Mouse (Mus musculus) adipocyte (in vitro differentiated cells): ENCODE data around the gene Txnrd1.

Experiments used
- DNase-seq: peaks from one replicate; pipeline ENCODE4 v3.0.0-alpha.2; 2016; ENCODE audit warnings: low spot score

The Txnrd1 gene

DNA sequence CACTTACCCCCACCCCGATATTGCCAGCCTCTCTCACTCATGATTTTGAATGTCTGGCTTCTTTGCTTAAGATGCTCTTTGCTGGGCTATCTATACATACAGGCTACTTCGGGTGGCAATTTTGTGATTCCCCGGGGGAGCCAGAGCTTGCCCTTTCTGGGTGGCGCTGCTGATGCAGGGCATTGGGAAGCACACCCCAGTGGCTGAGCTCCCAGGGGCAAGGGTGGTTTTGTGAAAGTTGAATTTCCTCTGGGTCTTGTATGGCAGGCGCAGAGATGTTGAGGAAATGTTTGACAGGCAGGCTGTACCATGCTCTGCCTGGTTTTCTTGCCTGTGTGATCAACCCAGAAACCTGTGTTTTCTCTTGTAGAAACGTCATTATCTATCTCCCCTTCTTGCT lies 15.1 kb upstream of the Txnrd1 start:
- DNase-seq: no peak

DNA sequence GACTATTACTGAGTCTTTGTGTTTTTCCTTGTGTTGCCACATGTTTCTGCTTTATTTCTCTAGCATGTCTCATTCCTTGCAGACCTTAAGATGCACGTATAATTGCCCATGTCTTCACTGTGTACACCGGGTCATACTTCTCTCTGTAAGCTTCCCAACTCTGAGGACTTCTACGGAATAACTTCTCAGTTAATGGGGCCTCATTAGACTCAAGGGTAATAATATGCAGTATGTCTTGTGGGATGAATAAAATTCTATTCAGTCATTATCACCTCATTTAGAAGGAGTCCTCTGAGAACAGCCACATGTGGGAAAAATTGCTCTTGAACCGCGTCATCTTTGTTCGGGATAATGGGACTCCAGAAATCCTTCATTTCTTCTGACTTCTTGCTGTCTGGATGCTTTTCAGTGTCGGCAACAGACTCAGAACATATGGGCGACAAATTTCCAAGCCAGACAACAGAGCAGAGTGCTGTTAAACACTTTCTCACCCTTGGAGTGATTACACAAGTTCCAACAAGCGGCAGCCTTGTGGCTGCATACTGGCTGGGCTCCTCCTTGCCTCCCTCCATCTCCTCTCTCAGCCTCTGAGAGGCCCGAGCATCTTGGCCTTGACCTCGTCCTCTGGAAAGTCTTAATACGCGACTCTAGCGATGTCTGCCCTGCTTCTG lies 10.5 kb upstream of the Txnrd1 start:
- no peak for DNase-seq

DNA sequence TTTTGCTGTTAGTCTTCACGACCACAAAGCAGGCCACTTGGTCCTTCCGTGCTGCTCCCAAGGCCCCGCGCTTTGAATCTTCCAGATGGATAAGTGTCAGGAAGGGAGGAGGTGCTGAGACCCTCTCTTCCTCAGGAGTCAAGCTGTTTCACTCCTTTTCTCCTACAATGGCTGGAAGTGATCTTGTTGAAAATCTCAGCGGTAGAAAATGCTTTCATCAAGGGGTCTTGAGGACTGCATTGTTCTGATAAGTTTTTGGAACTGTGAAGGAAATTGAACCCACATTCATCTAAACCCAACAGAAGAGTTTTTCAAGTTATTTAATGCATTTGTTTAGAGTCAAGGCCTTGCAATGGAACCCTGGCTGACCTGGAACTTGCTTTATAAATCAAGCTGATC lies 10.0 kb upstream of the Txnrd1 start:
- DNase-seq: no peak

DNA sequence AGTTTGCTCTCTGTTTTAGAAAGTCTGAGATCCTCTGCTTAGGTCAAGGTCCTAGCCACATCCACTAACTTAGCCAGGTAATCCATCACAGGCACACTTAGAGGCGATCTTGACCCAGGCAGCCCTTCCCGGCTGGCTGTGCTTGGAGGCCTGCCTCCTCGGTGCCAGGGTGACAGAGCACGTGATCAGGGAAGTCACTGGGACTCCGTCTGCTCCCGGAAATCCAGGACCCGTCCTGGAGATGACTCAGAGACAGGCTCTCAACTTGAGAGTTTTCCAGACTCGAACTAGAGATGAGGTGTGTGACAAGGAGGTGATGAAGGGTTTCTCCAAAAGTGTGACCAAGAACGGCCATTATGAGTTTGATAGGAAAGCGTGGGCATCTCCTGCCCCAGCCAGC lies 9.2 kb upstream of the Txnrd1 start:
- no peak for DNase-seq

DNA sequence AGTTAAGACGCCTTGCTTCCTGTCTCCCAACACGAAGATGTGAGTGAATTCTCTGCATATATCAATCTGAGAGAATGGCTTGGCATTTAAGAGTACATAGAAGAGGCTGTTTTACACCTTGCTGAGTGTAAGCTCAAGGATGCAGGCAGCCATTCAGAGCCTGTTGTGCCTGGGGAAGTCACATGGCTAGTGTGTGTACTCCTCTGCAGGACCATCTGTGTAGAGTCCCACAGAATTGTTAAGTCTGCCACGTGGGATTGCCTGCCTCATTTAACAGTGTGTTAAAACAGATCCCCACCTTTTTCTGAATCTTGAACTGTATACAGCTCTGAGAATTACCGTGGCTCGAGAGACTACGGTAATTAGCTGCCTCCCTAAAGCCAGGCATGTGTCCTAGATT lies 7.2 kb upstream of the Txnrd1 start:
- DNase-seq: no peak

DNA sequence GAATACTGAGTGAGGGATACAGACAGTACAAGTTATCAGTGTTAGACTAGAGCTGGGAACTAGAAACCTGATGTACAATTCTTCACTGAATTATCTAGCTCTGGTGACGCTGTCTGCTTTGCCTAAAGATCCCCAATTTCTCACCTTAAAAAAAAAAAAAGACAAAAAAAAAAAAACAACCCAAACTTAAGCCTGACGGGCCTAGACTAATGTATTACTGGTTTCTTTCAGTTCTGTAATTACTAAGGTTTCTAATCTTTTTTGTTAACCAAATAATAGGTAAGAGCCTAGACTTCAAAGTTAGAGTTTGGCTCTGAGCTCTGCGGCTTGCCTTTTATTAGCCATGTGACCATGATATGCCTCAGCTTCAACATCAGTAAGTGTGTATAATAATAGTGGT lies 2.1 kb downstream of the Txnrd1 start:
- DNase-seq: no peak

DNA sequence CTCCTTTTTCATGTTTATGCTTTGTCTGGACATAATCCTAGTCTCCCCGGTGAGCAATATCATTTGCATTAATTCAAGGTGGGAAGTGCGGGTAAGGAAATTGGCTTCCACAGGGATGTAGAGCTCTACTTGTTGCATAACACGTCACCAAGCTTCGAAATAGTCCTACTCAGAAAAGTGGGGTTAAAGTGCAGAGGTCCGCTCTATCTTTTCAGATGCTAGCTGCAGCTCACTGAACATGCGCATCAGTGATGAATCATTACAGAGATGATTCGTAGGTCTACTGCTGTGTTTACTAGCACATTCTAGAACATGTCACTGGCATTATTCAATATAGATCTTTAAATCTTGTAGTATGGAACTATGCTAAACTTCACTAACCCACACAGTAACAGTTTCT lies 4.6 kb downstream of the Txnrd1 start:
- DNase-seq: no peak

DNA sequence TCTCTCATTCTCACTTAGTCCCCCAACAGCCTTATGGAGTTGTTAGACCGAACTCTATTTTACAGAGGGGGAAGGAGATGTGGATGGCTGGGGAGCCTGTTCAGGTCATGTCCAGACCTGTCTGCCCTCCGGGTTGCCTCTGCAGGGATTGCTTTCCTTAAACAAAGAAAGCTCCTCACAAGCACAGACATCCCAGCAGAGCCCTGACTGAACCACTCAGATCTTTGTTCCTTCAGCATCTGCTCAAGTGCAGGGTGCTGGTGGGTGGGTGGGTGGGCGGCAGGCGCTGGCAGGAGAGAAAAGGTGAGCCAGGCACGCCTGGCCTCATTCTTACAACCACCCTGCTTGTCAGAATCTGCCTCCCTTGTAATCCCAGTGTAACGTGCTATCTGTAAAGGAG lies 10.3 kb downstream of the Txnrd1 start:
- DNase-seq: no peak

DNA sequence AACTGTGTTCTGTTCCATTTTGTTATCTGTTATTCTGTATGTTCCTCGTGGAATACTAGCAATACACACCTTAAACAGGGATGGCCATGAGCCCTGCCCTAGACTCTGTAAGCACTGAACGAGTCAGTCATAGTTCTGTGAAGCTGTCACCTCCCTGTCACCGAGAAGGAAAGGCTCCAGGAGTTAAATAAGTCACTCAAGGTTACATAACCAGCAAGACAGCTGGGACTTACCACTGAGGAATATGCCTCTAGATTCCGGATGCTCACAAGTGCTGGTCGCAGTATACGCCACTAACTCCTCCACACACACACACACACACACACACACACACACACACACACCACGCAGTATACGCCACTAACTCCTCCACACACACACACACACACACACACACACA lies 11.0 kb downstream of the Txnrd1 start:
- DNase-seq: no peak

DNA sequence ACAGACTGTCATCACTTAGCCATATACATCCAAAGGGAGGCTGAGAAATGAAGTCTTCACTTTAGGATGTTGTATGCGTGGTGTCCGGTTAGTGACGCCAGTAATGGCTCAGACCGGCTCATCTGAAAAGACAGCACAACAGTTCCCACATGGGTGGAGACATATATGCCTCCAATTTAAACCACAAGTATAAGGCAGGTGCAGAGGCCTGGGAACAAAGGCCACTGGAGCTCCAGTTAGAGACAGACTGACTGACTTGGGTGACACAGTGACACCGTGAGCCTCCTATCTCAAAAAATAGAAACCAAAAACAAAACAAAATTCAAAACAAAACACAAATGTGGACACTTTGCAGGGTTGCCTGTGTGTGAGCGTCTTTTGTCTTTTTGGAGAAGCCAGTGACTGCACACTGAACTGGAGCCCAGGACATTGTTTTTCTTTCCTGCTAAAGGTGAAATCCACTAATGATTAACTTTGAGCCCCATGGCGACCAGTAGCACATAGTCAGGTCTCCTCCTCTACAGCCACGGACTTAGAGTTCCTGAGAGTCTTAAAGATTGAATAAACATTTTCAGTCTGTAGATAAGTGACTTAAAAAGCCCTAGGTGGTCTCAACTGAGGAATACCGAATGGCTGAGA lies 14.2 kb downstream of the Txnrd1 start:
- DNase-seq: no peak

DNA sequence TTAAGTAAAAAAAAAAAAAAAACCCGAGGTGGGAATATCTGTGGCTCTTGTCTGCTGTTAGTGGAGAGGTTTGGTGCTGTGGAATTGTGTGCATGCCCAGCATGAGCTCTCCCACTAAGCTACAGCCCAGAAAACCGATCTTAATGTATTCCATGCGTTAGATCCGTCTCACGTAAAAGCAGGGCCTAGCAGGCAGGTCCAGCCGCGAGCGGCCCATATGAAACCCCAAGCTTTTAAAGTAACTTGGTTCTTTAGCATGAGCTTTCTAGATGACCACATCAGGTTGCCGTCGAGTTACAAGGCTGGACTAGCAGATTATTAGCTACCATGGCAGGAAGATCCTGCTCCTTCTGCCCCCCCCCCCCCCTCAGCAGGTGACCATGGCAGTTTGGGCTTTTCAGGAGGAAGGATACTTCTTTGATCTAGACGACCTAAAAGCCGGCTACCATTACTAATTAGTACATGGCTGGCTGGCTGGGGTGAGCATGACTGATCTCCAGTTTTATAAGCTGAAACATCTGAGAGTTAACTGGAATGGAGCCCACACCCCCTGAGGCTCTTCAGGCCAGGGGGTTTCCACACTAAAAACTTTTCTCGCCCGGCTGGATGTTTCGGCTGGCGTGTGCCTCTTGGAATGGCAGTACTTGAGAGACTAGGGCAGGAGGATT lies 16.1 kb downstream of the Txnrd1 start:
- no peak for DNase-seq

DNA sequence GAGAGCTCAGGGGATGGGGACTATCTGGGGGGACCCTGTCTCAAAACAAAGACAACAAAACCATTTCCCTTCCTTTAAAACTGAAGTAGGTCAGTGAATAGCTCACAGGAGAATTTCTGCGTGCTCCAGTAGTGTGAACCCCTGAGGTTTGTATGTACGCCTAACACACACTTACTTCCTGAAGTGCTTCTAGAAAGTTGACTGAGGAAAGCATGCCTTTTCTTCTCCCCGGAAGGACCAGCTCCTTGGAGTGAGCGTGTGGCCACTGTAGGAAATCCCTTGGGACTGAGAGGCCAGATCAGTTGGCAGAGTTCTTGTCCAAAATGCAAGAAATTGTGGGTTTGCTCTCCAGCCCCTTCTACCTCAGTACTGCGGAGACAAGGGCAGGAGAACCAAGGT lies 16.6 kb downstream of the Txnrd1 start:
- DNase-seq: no peak

DNA sequence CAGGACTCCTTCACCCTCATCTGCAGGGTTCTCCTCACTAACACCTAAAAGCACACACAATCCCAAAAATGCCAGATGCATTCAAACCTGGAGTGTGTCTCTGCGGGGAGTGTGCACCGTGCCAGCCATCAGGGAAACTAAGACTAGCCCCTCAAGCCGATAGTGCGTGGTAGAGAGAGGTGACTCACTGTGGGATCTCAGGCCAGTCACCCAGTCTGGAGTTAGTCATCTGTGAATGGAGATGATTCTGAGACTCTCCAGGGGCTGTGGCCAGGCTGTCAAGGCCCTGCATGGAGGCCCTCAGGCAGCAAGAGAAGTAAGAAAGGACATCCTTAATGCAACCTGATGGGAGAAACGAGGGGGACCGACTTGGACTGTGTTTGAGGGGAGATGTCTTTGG lies 18.0 kb downstream of the Txnrd1 start:
- DNase-seq: no peak

DNA sequence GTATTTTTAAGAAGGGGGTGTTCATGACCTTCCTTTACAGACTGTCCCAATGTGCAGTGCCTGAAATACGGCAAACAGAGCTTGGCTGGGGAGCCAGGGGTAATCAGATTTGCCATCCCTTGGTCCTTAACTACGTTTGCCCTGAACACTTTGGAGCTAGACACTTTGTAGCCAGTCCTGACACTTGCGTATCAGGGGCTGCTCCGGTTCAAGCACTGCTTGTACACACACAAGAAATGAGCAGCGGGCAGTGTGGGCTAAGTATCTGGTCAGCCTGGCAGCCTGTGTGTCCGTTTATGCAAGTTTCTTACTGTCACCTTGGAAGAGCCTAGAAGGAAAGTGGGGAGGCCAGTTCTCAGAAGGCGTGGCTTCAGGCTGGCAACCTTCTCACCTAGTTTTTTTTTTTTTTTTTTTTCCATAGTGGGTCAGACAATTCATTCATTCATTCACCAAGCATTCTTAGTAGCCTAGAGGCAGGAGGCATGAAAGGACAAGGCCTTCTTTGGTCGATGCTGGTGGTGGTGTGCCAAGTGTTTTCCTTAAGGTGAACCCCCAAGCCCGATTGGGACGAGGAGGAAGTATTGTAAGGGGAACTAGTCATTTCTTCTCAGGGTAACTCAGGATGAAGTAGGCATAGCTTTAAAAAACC lies 24.4 kb downstream of the Txnrd1 start:
- no peak for DNase-seq

DNA sequence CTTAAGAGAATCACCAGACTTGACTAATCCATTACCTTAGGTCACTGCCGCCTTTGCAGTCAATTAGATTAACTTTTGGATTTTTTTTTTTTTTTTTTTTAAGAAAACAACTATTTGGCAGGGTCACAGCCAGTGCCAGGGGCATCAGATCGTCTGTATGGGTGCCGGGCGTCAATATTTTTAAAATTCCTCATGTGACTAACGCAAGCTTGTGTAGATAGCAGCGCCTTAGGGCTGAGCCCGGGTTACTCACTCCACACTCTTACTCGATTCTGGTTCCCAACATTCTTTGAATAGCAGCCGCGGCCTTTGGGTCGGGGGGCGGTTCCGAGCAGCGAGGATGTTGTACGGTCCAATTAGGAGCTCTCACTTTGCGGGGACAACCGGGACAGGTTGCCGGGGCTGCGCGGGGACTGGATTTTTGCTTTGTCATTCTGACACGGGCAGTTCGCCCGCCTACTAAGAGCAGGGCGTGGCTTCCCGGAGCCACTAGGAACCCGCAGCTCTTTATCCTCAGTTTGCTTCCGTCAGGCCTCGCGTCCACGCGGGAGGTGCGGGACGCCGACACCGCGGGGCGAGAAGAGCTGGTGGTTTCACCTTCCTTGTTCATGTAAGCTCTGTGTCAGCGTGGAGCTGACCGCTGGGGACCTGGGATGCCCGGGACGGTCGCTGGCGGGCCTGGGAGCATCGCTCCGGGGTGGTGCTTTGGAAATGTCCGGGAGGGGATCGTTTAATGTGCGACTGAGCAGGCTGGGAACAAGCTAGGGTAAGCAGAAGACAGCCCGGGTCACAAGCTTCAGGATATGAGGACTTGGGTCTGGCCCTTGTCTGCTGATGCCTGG lies 25.2 kb downstream of the Txnrd1 start:
- peak; percentile 94 for DNase-seq

DNA sequence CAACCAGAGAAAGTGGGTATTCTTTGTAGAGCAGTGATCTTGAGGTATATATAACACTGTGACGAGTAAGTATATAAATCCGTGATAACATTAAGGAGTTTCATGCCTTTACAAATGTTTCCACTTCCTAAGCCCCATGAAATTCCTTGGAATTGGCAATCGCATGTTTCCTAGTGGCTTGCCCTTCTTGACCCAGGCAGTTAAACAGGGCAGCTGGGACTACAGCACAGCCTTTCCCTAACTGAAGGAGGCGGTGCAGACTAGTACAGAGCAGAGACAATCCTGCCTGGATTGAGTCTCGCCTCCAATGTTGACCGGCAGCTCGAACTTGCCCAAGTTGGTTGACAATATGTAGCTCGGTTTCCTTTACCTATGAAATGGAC lies 25.8 kb downstream of the Txnrd1 start:
- DNase-seq: peak; percentile 78

DNA sequence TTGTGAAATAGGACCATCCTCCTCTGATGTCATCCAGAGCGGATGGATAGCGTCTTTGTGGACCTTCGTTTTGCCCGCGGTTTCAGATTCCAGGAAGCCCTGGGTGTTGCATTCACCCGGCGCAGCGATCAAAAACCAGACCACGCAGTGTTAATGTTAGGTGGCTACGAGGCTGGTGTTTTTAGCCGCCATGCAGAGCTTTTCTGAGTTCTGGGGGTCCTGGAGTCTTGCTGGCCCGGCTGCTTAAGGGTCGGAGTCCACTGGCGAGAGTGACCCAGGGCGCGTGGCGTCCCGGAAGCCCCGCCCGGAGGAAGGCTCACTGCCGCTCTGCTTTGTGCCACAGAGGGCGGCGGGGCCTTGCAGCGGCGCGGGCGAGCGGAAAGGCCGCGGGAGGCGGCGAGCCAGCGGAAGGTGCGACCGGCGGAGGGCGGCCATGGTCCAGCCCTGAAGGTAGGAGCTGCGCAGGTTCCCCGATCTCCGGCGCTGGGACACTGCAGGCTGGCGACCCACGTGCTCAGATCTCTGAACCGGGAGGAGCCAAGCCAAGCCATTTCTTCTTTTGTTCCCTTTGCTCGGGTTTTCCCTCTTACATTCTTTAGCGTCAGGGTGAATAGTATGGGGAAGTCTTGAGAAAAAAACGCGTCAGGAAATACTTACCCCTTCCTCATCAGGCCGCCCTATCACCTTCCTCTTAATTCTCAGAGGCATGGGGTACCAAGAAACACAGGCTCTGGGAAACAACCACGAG lies 26.6 kb downstream of the Txnrd1 start:
- DNase-seq: peak; percentile 74

DNA sequence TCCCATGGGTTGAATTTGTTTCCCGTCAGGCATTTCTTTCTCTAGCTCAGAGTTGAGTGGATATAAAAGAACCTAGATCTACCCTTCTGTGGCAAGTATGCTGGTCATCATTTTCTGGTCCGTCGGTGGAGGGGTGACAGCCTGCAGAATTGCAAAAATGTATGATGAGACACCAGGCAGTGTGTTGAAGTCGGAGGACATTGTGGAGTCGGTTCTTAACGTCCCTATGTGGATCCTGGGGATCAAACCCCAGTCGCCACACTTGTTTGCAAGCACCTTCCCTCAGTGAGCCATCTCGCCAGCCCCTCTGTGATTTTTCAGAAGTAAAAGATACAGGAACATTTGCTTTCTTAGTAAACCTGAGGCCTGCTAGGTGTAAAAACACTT lies 27.2 kb downstream of the Txnrd1 start:
- no peak for DNase-seq

DNA sequence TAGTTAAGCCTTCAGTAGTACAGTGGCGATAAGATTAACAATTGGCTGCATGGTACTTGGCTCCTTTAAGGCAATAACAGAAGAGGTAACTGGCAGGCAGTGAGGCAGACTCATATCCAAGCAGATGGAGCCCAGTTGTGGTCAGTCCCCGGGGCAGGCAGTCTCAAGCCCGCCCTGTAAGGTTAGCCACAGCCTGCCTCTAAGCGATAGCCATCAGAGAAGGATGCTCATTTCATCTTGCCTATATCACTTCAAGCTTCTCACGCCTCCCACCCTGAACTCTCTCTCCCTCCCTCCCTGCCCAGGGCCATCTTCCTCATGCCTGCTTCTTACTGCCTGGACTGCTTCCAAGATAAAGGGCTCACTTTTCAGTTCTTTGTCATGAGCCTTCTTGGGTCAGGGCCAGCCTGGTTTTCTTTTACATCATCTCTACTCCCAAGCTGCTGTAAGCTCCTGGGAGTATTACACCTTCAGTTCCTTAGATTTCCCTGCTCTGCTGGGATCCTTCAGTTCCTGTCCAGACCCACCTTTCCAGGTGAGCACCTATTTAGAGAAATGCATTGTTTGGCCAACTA lies 29.4 kb downstream of the Txnrd1 start:
- peak; percentile 35 for DNase-seq

DNA sequence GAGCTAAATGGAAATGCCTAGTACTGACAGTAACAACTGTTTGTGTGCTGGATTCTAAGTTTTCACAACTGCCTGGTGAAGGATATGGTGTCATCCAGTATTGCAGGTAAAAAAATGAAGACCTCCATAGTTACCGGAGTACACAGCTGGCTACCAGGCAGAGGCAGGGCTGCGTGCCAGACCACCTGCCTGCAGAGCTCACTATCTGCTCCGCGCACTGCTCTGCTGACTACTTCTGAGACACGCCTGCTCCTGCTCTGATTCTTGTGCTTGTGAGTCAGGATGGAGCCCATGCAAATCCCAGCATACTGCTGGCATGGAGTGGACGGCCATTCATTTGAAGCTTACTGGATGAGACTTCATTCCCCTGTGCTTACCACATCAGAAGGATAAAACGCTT lies 30.1 kb downstream of the Txnrd1 start:
- DNase-seq: no peak

DNA sequence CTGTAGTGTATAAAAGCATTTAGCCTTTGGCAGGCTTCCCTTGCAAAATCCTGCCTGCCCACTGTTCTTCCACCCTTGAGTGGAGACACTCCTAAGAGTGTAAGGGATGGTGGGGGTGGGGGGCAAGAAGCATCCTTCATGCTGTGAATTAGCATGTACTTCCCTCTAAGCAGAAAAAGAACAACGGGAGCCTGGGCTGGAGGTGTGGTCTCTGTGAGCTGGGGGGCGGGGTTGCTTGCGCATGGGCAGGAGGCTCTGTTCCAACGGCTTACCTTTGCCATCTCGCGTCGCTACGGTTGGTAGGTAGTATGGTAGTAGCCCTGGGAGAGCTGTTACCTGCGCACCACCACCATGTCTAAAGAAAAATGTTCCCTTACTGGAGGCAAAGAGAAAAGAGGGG lies 32.6 kb downstream of the Txnrd1 start, which contains the start of gene Eid3:
TSS of gene Eid3 (plus strand) at position 271 of the 400 bp plus-strand sequence.
- DNase-seq: no peak
